22 mouse cellular contexts compared by ENCODE assay signal in the genomic region with DNA sequence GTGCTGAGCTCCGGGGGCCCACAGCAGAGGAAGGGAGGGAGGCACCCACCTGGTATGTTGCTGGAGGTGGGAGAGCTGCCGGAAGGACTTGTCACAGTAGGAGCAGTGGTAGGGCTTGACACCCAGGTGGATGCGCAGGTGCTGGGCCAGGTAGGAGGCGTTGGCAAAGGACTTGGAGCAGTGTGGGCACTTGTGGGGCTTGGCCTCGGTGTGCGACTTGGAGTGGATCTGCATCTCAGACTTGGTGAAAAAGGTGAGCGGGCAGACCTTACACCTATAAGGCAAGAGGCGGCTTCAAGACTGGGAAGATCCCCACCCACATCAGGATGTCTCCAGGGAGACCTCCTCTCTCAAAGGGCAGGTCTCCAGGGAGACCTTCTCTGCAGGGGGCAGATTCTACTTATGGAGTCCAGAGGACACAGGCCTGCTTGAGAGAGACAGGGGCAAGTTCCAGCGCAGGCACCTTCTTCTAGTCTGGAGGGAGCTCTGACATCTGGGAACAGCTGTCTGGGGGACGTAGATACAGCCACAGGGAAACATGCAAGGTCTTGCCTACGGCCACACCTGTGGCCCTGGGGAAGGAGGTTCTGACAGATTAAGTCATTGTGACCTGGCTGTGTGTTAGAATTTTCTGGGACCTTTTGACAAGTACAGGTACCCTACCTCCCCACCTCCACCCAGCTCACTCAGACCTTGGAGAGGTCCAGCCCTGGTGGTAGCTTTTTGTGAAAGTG. TPM values are rescaled to one million over a fixed set of nuclear protein-coding genes. Genes with fewer than 3 reads are reported as not detected.
"Had no signal": no experiment of that assay in that cellular context is flagged by ENCODE, and none has a peak within 500 bp of the region (broad histone marks: within the 10 kb centered on the region; RNA-seq: fewer than 3 reads in every experiment).

No protein-coding gene starts in this region.

- H3K27me3 ChIP-seq: limb, embryonic 13.5 days; liver, embryonic 12.5 days; liver, embryonic 15.5 days; lung, embryonic 15.5 days; neural tube, embryonic 12.5 days; neural tube, embryonic 15.5 days; stomach, embryonic 15.5 days had no signal

- H3K4me3 ChIP-seq: limb, embryonic 10.5 days; limb, embryonic 13.5 days; liver, embryonic 12.5 days; liver, embryonic 15.5 days; lung, embryonic 15.5 days; neural tube, embryonic 12.5 days; neural tube, embryonic 15.5 days; stomach, embryonic 15.5 days had no signal

- H3K4me1 ChIP-seq: neural tube, embryonic 12.5 days had no signal

- H3K27ac ChIP-seq: limb, embryonic 10.5 days; limb, embryonic 13.5 days; liver, embryonic 12.5 days; liver, embryonic 15.5 days; lung, embryonic 15.5 days; neural tube, embryonic 12.5 days; neural tube, embryonic 15.5 days; stomach, embryonic 15.5 days had no signal

- DNase-seq: kidney, adult 18-20 months; kidney, adult 9 months; kidney, postnatal 14 days; kidney, postnatal 4 days; liver; lung, adult 18-20 months; lung, postnatal 10 days; midbrain, embryonic 14.5 days; right cerebral cortex, adult 18-20 months; right cerebral cortex, postnatal 14 days; right cerebral cortex, postnatal 4 days; spleen, adult 18-20 months; thymus, postnatal 25 days had no signal

RNA-seq across cellular contexts. Expression of a gene that starts 30.9 kb away (rescaled TPM):
- total RNA-seq: megakaryocyte progenitor cell, adult 5-6 weeks had no signal
- polyA plus RNA-seq: liver, embryonic 15.5 days had no signal
